Mouse (Mus musculus): ENCODE data around the gene Zfp182. TPM values are rescaled to one million over a fixed set of nuclear protein-coding genes. Genes with fewer than 3 reads are reported as not detected.

Gene Zfp182
- polyA plus RNA-seq (2011; ENCODE audit: insufficient read depth, insufficient read length, low read depth, missing spikeins) = 13.4 and 13.7 TPM in 2 replicates

- Histone ChIP-seq H3K4me1 (ENCODE audit: control insufficient read depth, insufficient read depth, low read length) (no peaks in the 10 kb centered on the region), H3K27ac (ENCODE audit: insufficient read depth, low read length) (peak within 1 kb of the TSS; percentile 82), H3K4me3 (ENCODE audit: low read depth, low read length) (peak within 1 kb of the TSS; percentile 100), H3K9me3 (replicated peaks; ENCODE audit: control insufficient read depth, insufficient read depth, low read length, poor library complexity, severe bottlenecking) (no peaks in the 10 kb centered on the region), H3K27me3 (ENCODE audit: control insufficient read depth, insufficient read depth, low read length, poor library complexity, severe bottlenecking) (no peaks in the 10 kb centered on the region), H3K36me3 (ENCODE audit: control insufficient read depth, insufficient read depth, low read length, poor library complexity, severe bottlenecking) (no peaks in the 10 kb centered on the region), H3K9ac (ENCODE audit: low read depth, poor library complexity, severe bottlenecking) (peak within 1 kb of the TSS; percentile 68)
- TF ChIP-seq POLR2A (IDR thresholded peaks at IDR 0.05; ENCODE audit: insufficient read depth, low read length) = no peak
- TF ChIP-seq EP300 (IDR thresholded peaks at IDR 0.05; ENCODE audit: insufficient read depth, low read depth, low read length) = no peak
- no peak for TF ChIP-seq CTCF (IDR thresholded peaks at IDR 0.05; ENCODE audit: low read depth, low read length)
Measured at GRCm38 (mm10) chrX:21061866-21062543, at the start of gene Zfp182. Gene Zfp182 (minus strand): TSS chrX:21062316.

GRCm38 (mm10) chrX:21089867-21090239 is 27.7 kb upstream of the Zfp182 start:
- no peak overlapping the region for H3K27ac ChIP-seq (ENCODE audit: insufficient read depth, low read length)
- H3K4me1 ChIP-seq (ENCODE audit: control insufficient read depth, insufficient read depth, low read length) = no peaks in the 10 kb centered on the region
- TF ChIP-seq CTCF (IDR thresholded peaks at IDR 0.05; ENCODE audit: low read depth, low read length) (no peak), POLR2A (IDR thresholded peaks at IDR 0.05; ENCODE audit: insufficient read depth, low read length) (no peak), EP300 (IDR thresholded peaks at IDR 0.05; ENCODE audit: insufficient read depth, low read depth, low read length) (no peak)
- no peaks in the 10 kb centered on the region for H3K36me3 ChIP-seq (ENCODE audit: control insufficient read depth, insufficient read depth, low read length, poor library complexity, severe bottlenecking)
- H3K9ac ChIP-seq (ENCODE audit: low read depth, poor library complexity, severe bottlenecking) = 0 out of 2 replicates have a peak overlapping the region, but pooled peaks have one; percentile 52
- no peaks in the 10 kb centered on the region for H3K9me3 ChIP-seq (replicated peaks; ENCODE audit: control insufficient read depth, insufficient read depth, low read length, poor library complexity, severe bottlenecking)
- H3K4me3 ChIP-seq (ENCODE audit: low read depth, low read length) = no peak overlapping the region
- H3K27me3 ChIP-seq (ENCODE audit: control insufficient read depth, insufficient read depth, low read length, poor library complexity, severe bottlenecking) = no peaks in the 10 kb centered on the region

GRCm38 (mm10) chrX:21088983-21089866 is 27.1 kb upstream of the Zfp182 start, which contains the start of gene Zfp300:
Gene Zfp300 (minus strand): TSS chrX:21089527.
- Histone ChIP-seq H3K9me3 (replicated peaks; ENCODE audit: control insufficient read depth, insufficient read depth, low read length, poor library complexity, severe bottlenecking) (no peaks in the 10 kb centered on the region), H3K9ac (ENCODE audit: low read depth, poor library complexity, severe bottlenecking) (peak within 1 kb of the TSS; percentile 52), H3K4me1 (ENCODE audit: control insufficient read depth, insufficient read depth, low read length) (no peaks in the 10 kb centered on the region), H3K36me3 (ENCODE audit: control insufficient read depth, insufficient read depth, low read length, poor library complexity, severe bottlenecking) (no peaks in the 10 kb centered on the region), H3K27ac (ENCODE audit: insufficient read depth, low read length) (no peak within 1 kb of the TSS), H3K27me3 (ENCODE audit: control insufficient read depth, insufficient read depth, low read length, poor library complexity, severe bottlenecking) (no peaks in the 10 kb centered on the region), H3K4me3 (ENCODE audit: low read depth, low read length) (peak within 1 kb of the TSS; percentile 63)
- TF ChIP-seq POLR2A (IDR thresholded peaks at IDR 0.05; ENCODE audit: insufficient read depth, low read length) = no peak
- TF ChIP-seq EP300 (IDR thresholded peaks at IDR 0.05; ENCODE audit: insufficient read depth, low read depth, low read length) = no peak
- no peak for TF ChIP-seq CTCF (IDR thresholded peaks at IDR 0.05; ENCODE audit: low read depth, low read length)

GRCm38 (mm10) chrX:21088645-21088982 is 26.5 kb upstream of the Zfp182 start:
- peak overlapping the region; percentile 63 for H3K4me3 ChIP-seq (ENCODE audit: low read depth, low read length)
- no peaks in the 10 kb centered on the region for H3K36me3 ChIP-seq (ENCODE audit: control insufficient read depth, insufficient read depth, low read length, poor library complexity, severe bottlenecking)
- TF ChIP-seq EP300 (IDR thresholded peaks at IDR 0.05; ENCODE audit: insufficient read depth, low read depth, low read length) = no peak
- H3K9me3 ChIP-seq (replicated peaks; ENCODE audit: control insufficient read depth, insufficient read depth, low read length, poor library complexity, severe bottlenecking) = no peaks in the 10 kb centered on the region
- no peak overlapping the region for H3K27ac ChIP-seq (ENCODE audit: insufficient read depth, low read length)
- H3K27me3 ChIP-seq (ENCODE audit: control insufficient read depth, insufficient read depth, low read length, poor library complexity, severe bottlenecking) = no peaks in the 10 kb centered on the region
- no peaks in the 10 kb centered on the region for H3K4me1 ChIP-seq (ENCODE audit: control insufficient read depth, insufficient read depth, low read length)
- peak overlapping the region; percentile 32 for H3K9ac ChIP-seq (ENCODE audit: low read depth, poor library complexity, severe bottlenecking)

GRCm38 (mm10) chrX:21068106-21068505 is 6.0 kb upstream of the Zfp182 start, which contains the start of gene Spaca5:
Gene Spaca5 (plus strand): TSS chrX:21068406.
- Histone ChIP-seq H3K4me1 (ENCODE audit: control insufficient read depth, insufficient read depth, low read length) (no peaks in the 10 kb centered on the region), H3K4me3 (ENCODE audit: low read depth, low read length) (no peak within 1 kb of the TSS), H3K27me3 (ENCODE audit: control insufficient read depth, insufficient read depth, low read length, poor library complexity, severe bottlenecking) (no peaks in the 10 kb centered on the region), H3K9me3 (replicated peaks; ENCODE audit: control insufficient read depth, insufficient read depth, low read length, poor library complexity, severe bottlenecking) (no peaks in the 10 kb centered on the region), H3K27ac (ENCODE audit: insufficient read depth, low read length) (no peak within 1 kb of the TSS), H3K9ac (ENCODE audit: low read depth, poor library complexity, severe bottlenecking) (no peak within 1 kb of the TSS), H3K36me3 (ENCODE audit: control insufficient read depth, insufficient read depth, low read length, poor library complexity, severe bottlenecking) (no peaks in the 10 kb centered on the region)
- TF ChIP-seq EP300 (IDR thresholded peaks at IDR 0.05; ENCODE audit: insufficient read depth, low read depth, low read length) (no peak), CTCF (IDR thresholded peaks at IDR 0.05; ENCODE audit: low read depth, low read length) (no peak), POLR2A (IDR thresholded peaks at IDR 0.05; ENCODE audit: insufficient read depth, low read length) (no peak)

GRCm38 (mm10) chrX:21062544-21062890 is 401 bp upstream of the Zfp182 start:
- H3K36me3 ChIP-seq (ENCODE audit: control insufficient read depth, insufficient read depth, low read length, poor library complexity, severe bottlenecking) = no peaks in the 10 kb centered on the region
- H3K9me3 ChIP-seq (replicated peaks; ENCODE audit: control insufficient read depth, insufficient read depth, low read length, poor library complexity, severe bottlenecking) = no peaks in the 10 kb centered on the region
- H3K27ac ChIP-seq (ENCODE audit: insufficient read depth, low read length) = peak overlapping the region; percentile 64
- H3K4me1 ChIP-seq (ENCODE audit: control insufficient read depth, insufficient read depth, low read length) = no peaks in the 10 kb centered on the region
- TF ChIP-seq CTCF (IDR thresholded peaks at IDR 0.05; ENCODE audit: low read depth, low read length) (no peak), POLR2A (IDR thresholded peaks at IDR 0.05; ENCODE audit: insufficient read depth, low read length) (no peak), EP300 (IDR thresholded peaks at IDR 0.05; ENCODE audit: insufficient read depth, low read depth, low read length) (no peak)
- H3K27me3 ChIP-seq (ENCODE audit: control insufficient read depth, insufficient read depth, low read length, poor library complexity, severe bottlenecking) = no peaks in the 10 kb centered on the region
- no peak overlapping the region for H3K9ac ChIP-seq (ENCODE audit: low read depth, poor library complexity, severe bottlenecking)
- no peak overlapping the region for H3K4me3 ChIP-seq (ENCODE audit: low read depth, low read length)

Measured in ES-Bruce4 (cell line).